Mouse (Mus musculus) heart, embryonic 13.5 days (tissue): Measurements from ENCODE around the gene Krtap29-1. TPM values are rescaled to one million over a fixed set of nuclear protein-coding genes. Genes with fewer than 3 reads are reported as not detected.

ENCODE experiments used
- ATAC-seq: fragments of 200-750 bp; cut with Nextera tagmentation; 2 replicates; pipeline ENCODE4 v1.8.0; 2017; ENCODE audit warnings: moderate TSS enrichment; ENCODE audit not compliant: insufficient number of reproducible peaks, low FRiP score, low TSS enrichment; ENCODE audit errors: extremely low read depth
- H3K27ac ChIP-seq: fragments of 300-500 bp; sonication (generic); replicated peaks from 2 replicates; pipeline ENCODE4 v1.5.1; 2015; ENCODE audit warnings: moderate library complexity, mild to moderate bottlenecking, inconsistent platforms
- H3K27me3 ChIP-seq: fragments of 300-500 bp; sonication (generic); replicated peaks from 2 replicates; pipeline ENCODE4 v1.6.1; 2015; ENCODE audit warnings: mild to moderate bottlenecking, inconsistent platforms
- H3K36me3 ChIP-seq: fragments of 300-500 bp; sonication (generic); 2 replicates; pipeline ENCODE4 v1.6.1; 2015; ENCODE audit warnings: mild to moderate bottlenecking, inconsistent platforms
- H3K4me1 ChIP-seq: fragments of 300-500 bp; sonication (generic); 2 replicates; pipeline ENCODE4 v1.6.1; 2015; ENCODE audit warnings: inconsistent platforms
- H3K4me2 ChIP-seq: fragments of 300-500 bp; sonication (generic); 2 replicates; pipeline ENCODE4 v1.6.1; 2015; ENCODE audit warnings: inconsistent platforms, mild to moderate bottlenecking, moderate library complexity
- H3K4me3 ChIP-seq: fragments of 300-500 bp; sonication (generic); 2 replicates; pipeline ENCODE4 v1.5.1; 2015; ENCODE audit warnings: moderate library complexity, mild to moderate bottlenecking, inconsistent platforms
- H3K9ac ChIP-seq: fragments of 300-500 bp; sonication (generic); 2 replicates; pipeline ENCODE4 v1.6.1; 2015; ENCODE audit warnings: inconsistent platforms, mild to moderate bottlenecking, moderate library complexity
- H3K9me3 ChIP-seq: fragments of 300-500 bp; sonication (generic); 2 replicates; pipeline ENCODE4 v1.6.1; 2016; ENCODE audit warnings: inconsistent platforms
- WGBS: fragments of 180-500 bp; shearing (Covaris S2); methylation state at CpG from one replicate; pipeline ENCODE4 v1.1.7; 2015; ENCODE audit warnings: mixed read lengths; 5-methylcytosine and 5-hydroxymethylcytosine counted together
- polyA plus RNA-seq: library from polyadenylated mRNA; unstranded; fragments of >200 nt; fragmentation: Nextera tagmentation; extraction: Ambion mirVana; gene quantifications from 2 replicates; pipeline ENCODE4 v1.2.1, GENCODE M21; 2015

Gene Krtap29-1
- polyA plus RNA-seq, 1 experiment from 2014 or later: not detected

- Histone ChIP-seq H3K27me3 (peaks cover 38% of the 10 kb centered on the region), H3K4me2 (no peak within 1 kb of the TSS), H3K9me3 (no peaks in the 10 kb centered on the region), H3K4me3 (no peak within 1 kb of the TSS), H3K9ac (no peak within 1 kb of the TSS), H3K36me3 (no peaks in the 10 kb centered on the region), H3K4me1 (no peaks in the 10 kb centered on the region), H3K27ac (no peak within 1 kb of the TSS)
- WGBS: 24% methylated on average over 26 of the region's 26 CpGs
- no peak for ATAC-seq
Measured at GRCm38 (mm10) chr11:99993620-99994383, 14.9 kb upstream of the Krtap29-1 start, which contains the start of gene Krtap17-1. Gene Krtap17-1, minus strand, starts transcription at chr11:99993994.

DNA sequence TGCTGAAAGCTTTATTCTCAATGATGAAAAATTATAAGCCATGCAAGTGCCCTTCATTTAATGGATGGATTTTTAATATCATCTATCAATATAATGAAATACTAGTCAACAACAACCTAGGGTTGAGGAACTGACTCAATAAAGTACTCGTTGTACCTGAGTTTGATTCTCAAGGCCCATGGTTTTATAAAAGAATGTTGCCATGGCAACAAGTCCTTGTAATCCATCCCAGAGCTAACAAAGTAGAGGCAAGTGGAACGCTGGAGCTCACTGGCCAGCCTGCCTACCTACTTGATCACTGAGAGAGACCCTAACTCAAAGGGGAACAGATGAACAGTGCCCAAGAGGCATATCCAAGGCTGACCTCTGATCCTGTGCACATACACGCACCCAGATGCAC lies 11.7 kb upstream of the Krtap29-1 start:
- no peaks in the 10 kb centered on the region for H3K9me3 ChIP-seq
- no peak overlapping the region for H3K4me2 ChIP-seq
- no peak overlapping the region for H3K4me3 ChIP-seq
- H3K27ac ChIP-seq: no peak overlapping the region
- ATAC-seq: no peak
- H3K9ac ChIP-seq: no peak overlapping the region
- WGBS: 72% methylated on average over 3 of the region's 3 CpGs
- peaks cover 43% of the 10 kb centered on the region for H3K27me3 ChIP-seq
- H3K36me3 ChIP-seq: no peaks in the 10 kb centered on the region
- H3K4me1 ChIP-seq: no peaks in the 10 kb centered on the region

- Histone ChIP-seq H3K27me3 (peaks cover 43% of the 10 kb centered on the region), H3K9me3 (no peaks in the 10 kb centered on the region), H3K36me3 (no peaks in the 10 kb centered on the region), H3K4me1 (no peaks in the 10 kb centered on the region), H3K4me3 (no peak overlapping the region), H3K4me2 (no peak overlapping the region), H3K27ac (no peak overlapping the region), H3K9ac (no peak overlapping the region)
- ATAC-seq: no peak
- WGBS: 66% methylated on average over 6 of the region's 6 CpGs
Measured at GRCm38 (mm10) chr11:99989881-99990405, 11.1 kb upstream of the Krtap29-1 start.

- Histone ChIP-seq H3K27ac (no peak overlapping the region), H3K4me1 (no peaks in the 10 kb centered on the region), H3K4me2 (no peak overlapping the region), H3K36me3 (no peaks in the 10 kb centered on the region), H3K27me3 (peaks cover 40% of the 10 kb centered on the region), H3K4me3 (no peak overlapping the region), H3K9me3 (no peaks in the 10 kb centered on the region), H3K9ac (no peak overlapping the region)
- ATAC-seq: no peak
- 78% methylated on average over 3 of the region's 3 CpGs for WGBS
Measured at GRCm38 (mm10) chr11:99988530-99988929, 9.7 kb upstream of the Krtap29-1 start.

DNA sequence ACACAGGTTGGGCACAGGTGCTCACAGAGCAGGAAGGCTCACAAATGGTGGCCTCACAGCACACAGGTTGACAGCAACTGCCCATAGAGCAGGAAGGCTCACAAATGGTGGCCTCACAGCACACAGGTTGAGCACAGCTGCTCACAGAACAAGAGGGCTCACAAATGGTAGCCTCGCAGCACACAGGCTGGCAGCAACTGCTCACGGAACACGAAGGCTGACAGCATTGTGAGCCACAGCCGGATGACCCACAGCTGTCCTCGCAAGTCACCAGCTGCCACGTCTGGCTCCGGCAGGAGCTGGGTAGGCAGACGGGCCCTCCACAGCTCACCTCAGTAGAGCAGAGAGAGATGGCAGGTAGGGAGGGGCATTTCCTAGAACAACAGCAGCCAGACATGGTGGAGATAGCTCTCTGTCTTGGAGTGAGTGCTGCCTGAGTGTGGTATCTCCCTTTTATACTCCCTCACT lies 7.4 kb upstream of the Krtap29-1 start, which contains the start of gene Krtap16-1:
TSS of gene Krtap16-1 (minus strand) at position 418 of the 468 bp plus-strand sequence.
- no peak for ATAC-seq
- Histone ChIP-seq H3K4me1 (no peaks in the 10 kb centered on the region), H3K9me3 (no peaks in the 10 kb centered on the region), H3K36me3 (no peaks in the 10 kb centered on the region), H3K4me2 (no peak within 1 kb of the TSS), H3K4me3 (no peak within 1 kb of the TSS), H3K9ac (no peak within 1 kb of the TSS), H3K27ac (no peak within 1 kb of the TSS), H3K27me3 (peaks cover 35% of the 10 kb centered on the region)
- 71% methylated on average over 8 of the region's 8 CpGs for WGBS

DNA sequence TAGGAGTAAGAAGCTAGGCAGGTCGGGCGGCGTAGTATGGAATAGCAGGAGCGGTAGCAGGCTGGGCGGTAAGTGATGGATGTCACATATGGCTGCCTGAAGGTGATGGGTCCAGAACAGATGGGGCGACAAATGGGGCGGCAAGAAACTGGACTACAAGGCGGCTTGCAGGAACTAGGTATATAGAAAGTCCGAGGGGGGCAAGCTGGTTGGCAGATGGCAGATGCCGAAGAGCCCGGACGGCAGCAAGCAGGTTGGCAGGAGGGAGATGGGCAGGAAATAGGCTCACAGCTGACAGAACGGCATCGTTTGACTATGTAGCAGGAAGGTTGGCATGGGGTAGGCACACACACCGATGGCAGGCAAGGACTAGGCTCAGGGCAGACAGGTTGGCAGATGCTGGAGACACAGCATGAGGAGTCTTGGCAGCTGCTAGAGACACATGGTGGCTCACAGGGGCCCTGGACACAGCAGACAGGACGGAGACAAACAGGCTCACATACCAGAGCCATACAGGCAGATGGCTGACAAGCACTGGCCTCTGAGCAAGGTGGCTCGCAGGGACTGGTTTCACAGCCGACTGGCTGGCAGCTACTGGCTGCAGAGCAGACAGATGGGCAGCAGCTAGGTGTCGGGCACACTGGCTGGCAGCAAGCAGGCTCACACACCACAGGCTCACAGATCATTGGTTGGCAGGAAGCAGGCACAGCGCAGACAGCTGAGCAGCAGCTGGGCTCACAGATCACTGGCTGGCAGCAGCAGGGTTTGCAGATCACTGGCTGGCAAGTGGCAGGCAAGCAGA lies 6.6 kb upstream of the Krtap29-1 start:
- no peak for ATAC-seq
- WGBS: 69% methylated on average over 20 of the region's 20 CpGs

DNA sequence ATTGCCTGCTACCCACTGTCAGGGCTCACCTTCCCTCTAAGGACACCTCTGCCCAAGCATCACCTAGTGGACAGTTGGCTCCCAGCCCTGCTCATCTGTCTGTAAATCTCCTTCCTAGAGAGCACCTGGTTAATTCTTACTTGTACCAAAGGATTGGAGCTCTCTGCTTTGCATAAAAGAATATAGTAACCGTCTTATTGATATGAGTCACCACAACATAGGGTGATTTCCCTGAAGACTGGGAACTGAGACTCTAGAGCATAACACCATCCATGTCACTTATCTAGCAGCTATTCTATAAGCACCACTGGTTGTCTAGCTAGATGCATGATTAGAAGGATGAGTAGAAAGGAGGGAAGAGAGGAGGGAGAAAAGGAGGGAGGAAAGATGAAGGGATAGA lies 4.6 kb upstream of the Krtap29-1 start:
- no peak overlapping the region for H3K27ac ChIP-seq
- no peak for ATAC-seq
- no peak overlapping the region for H3K4me2 ChIP-seq
- H3K9me3 ChIP-seq: no peaks in the 10 kb centered on the region
- H3K36me3 ChIP-seq: no peaks in the 10 kb centered on the region
- 84% methylated on average over 1 of the region's 1 CpGs for WGBS
- no peaks in the 10 kb centered on the region for H3K4me1 ChIP-seq
- peaks cover 35% of the 10 kb centered on the region for H3K27me3 ChIP-seq
- no peak overlapping the region for H3K9ac ChIP-seq
- H3K4me3 ChIP-seq: no peak overlapping the region

More for the DNA sequence above, 6.6 kb upstream of the Krtap29-1 start:
- no peaks in the 10 kb centered on the region for H3K36me3 ChIP-seq
- no peaks in the 10 kb centered on the region for H3K9me3 ChIP-seq
- no peak overlapping the region for H3K27ac ChIP-seq
- peaks cover 35% of the 10 kb centered on the region for H3K27me3 ChIP-seq
- no peak overlapping the region for H3K9ac ChIP-seq
- no peaks in the 10 kb centered on the region for H3K4me1 ChIP-seq
- H3K4me2 ChIP-seq: no peak overlapping the region
- H3K4me3 ChIP-seq: no peak overlapping the region

- Histone ChIP-seq H3K27ac (no peak overlapping the region), H3K36me3 (no peaks in the 10 kb centered on the region), H3K27me3 (peaks cover 35% of the 10 kb centered on the region), H3K9me3 (no peaks in the 10 kb centered on the region), H3K9ac (no peak overlapping the region), H3K4me1 (no peaks in the 10 kb centered on the region), H3K4me3 (no peak overlapping the region), H3K4me2 (no peak overlapping the region)
- ATAC-seq: no peak
- WGBS: 71% methylated on average over 9 of the region's 9 CpGs
Measured at GRCm38 (mm10) chr11:99982731-99983130, 3.9 kb upstream of the Krtap29-1 start.

GRCm38 (mm10) chr11:99965961-99966360 lies 12.9 kb downstream of the Krtap29-1 start:
- H3K4me3 ChIP-seq: no peak overlapping the region
- H3K27me3 ChIP-seq: no peaks in the 10 kb centered on the region
- no peaks in the 10 kb centered on the region for H3K36me3 ChIP-seq
- no peak overlapping the region for H3K27ac ChIP-seq
- H3K4me1 ChIP-seq: no peaks in the 10 kb centered on the region
- no peak for ATAC-seq
- 42% methylated on average over 2 of the region's 2 CpGs for WGBS
- no peaks in the 10 kb centered on the region for H3K9me3 ChIP-seq
- H3K4me2 ChIP-seq: no peak overlapping the region
- no peak overlapping the region for H3K9ac ChIP-seq

DNA sequence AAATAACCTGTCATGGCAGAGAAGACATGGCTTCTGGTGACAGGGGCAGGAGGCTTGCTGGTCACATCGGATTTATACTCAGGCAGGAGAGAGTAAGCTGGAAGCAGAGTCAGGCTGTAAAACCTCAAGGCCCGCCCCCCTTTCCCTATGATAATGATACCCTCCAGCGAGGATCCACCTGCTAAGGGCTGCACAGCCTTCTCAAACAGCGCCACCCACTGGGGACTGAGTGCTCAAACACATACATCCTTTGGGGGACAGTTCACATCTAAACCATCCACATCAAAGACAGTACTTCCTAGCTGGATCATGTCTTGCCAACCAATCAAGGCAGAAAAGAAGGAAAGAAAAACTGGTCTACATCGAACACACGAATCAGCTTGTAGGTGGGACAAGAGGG lies 14.6 kb downstream of the Krtap29-1 start:
- Histone ChIP-seq H3K36me3 (no peaks in the 10 kb centered on the region), H3K9ac (no peak overlapping the region), H3K4me2 (no peak overlapping the region), H3K4me1 (no peaks in the 10 kb centered on the region), H3K4me3 (no peak overlapping the region), H3K9me3 (no peaks in the 10 kb centered on the region), H3K27ac (no peak overlapping the region), H3K27me3 (no peaks in the 10 kb centered on the region)
- no peak for ATAC-seq
- 51% methylated on average over 6 of the region's 6 CpGs for whole genome bisulfite sequencing

- no peak for ATAC-seq
- no peak within 1 kb of the TSS for H3K4me3 ChIP-seq
- 0 out of 2 replicates have a peak, but pooled peaks cover 7% of the 10 kb centered on the region for H3K9me3 ChIP-seq
- no peaks in the 10 kb centered on the region for H3K36me3 ChIP-seq
- no peaks in the 10 kb centered on the region for H3K27me3 ChIP-seq
- no peak within 1 kb of the TSS for H3K4me2 ChIP-seq
- no peak within 1 kb of the TSS for H3K27ac ChIP-seq
- H3K4me1 ChIP-seq: no peaks in the 10 kb centered on the region
- WGBS: 77% methylated on average over 2 of the region's 2 CpGs
- H3K9ac ChIP-seq: no peak within 1 kb of the TSS
Measured at GRCm38 (mm10) chr11:99948175-99948574, 30.7 kb downstream of the Krtap29-1 start, which contains the start of gene Krtap9-5. Gene Krtap9-5, plus strand, starts transcription at chr11:99948475.
